In the genomic region with DNA sequence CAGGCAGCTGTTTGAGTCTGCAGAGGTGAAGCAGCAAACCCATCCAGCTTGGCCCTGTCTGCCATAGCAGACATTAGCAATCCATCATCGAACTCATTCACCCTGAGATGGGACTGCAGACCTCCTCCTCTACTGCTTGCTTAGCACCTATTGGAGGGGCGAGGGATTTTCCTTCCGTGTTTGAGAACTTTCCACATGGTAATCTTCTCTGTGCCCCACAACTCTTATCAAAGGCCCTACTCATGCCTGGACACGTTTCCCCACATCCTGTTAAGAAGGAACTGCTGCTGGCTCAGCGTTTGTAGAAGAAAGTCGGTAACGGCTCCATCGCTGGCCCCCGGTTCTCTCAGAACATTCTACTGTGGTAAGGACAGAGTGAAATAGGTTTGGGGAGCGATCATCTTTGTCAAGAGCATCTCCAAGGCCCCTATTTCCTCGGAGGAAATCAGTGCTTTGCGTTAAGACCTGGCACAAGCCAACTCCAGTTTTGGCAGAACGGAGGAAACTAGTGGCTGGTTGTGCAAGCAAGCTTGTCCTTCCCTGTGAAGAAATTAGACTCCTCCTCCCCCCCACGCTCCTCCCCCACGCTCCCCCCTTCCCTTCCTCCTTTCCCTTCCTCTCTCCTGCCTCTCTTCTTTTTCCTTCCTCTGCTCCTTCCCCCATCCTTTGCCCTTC, we compare ENCODE assay signal across 10 mouse cellular contexts. TPM values are rescaled to one million over a fixed set of nuclear protein-coding genes. Genes with fewer than 3 reads are reported as not detected.
DNase-seq lines count a peak whose midpoint lies in the region; ATAC-seq and TF ChIP-seq lines count a peak whose summit lies in the region.
"Had no signal": no experiment of that assay in that cellular context is flagged by ENCODE, and none has a peak within 500 bp of the region (broad histone marks: within the 10 kb centered on the region; RNA-seq: fewer than 3 reads in every experiment).

No protein-coding gene starts in this region.

- WGBS in lung, embryonic 16.5 days, result 29% methylated on average over 15 of the region's 15 CpGs
- 44% methylated on average over 15 of the region's 15 CpGs for WGBS in stomach, embryonic 14.5 days

- H3K4me3 ChIP-seq in gastrocnemius, adult 2 months, result peak overlapping the region; percentile 70
- H3K4me3 ChIP-seq in lung, embryonic 16.5 days (ENCODE audit: low read length), result peak overlapping the region; percentile 26
- H3K4me3 ChIP-seq in stomach, embryonic 14.5 days (ENCODE audit: low read depth, low read length), result no peak overlapping the region
- H3K4me3 ChIP-seq: midbrain, embryonic 12.5 days had no signal

- peak overlapping the region; percentile 91 for H3K27ac ChIP-seq in gastrocnemius, adult 2 months
- peak overlapping the region; percentile 95 for H3K27ac ChIP-seq in lung, embryonic 16.5 days (ENCODE audit: low read length)
- H3K27ac ChIP-seq in stomach, embryonic 14.5 days (ENCODE audit: low read length), result peak overlapping the region; percentile 87
- H3K27ac ChIP-seq: midbrain, embryonic 12.5 days had no signal

- H3K4me1 ChIP-seq in lung, embryonic 16.5 days (replicated peaks; ENCODE audit: control insufficient read depth, insufficient read depth, low read length), result peaks cover 14% of the 10 kb centered on the region
- H3K4me1 ChIP-seq in stomach, embryonic 14.5 days (ENCODE audit: control insufficient read depth, insufficient read depth, low read length), result peaks cover 7% of the 10 kb centered on the region; the same call in 1 of the 2 replicates
- H3K4me1 ChIP-seq: midbrain, embryonic 12.5 days had no signal

- ATAC-seq in inflammation-experienced regulatory T-cells, adult 6 months, result peak; percentile 81
- peak; percentile 80 for ATAC-seq in lung, embryonic 16.5 days (ENCODE audit: low read depth)
- peak; percentile 12; the same call in 1 of the 2 replicates for ATAC-seq in stomach, embryonic 14.5 days (ENCODE audit: insufficient number of reproducible peaks, insufficient read depth, low FRiP score, low read depth)

- H3K9me3 ChIP-seq in lung, embryonic 16.5 days (ENCODE audit: control insufficient read depth, low read length), result no peaks in the 10 kb centered on the region
- H3K9me3 ChIP-seq in stomach, embryonic 14.5 days (ENCODE audit: control insufficient read depth, low read depth, low read length), result no peaks in the 10 kb centered on the region
- H3K9me3 ChIP-seq: G1E; midbrain, embryonic 12.5 days had no signal

- peak overlapping the region; percentile 54 for H3K4me2 ChIP-seq in lung, embryonic 16.5 days (ENCODE audit: low read depth, low read length)
- peak overlapping the region; percentile 39 for H3K4me2 ChIP-seq in stomach, embryonic 14.5 days (replicated peaks; ENCODE audit: low read depth, low read length)
- H3K4me2 ChIP-seq: midbrain, embryonic 12.5 days had no signal

- intact Hi-C loops in gastrocnemius, adult 2 months (cut with DNase I), result no loop called here

- TF ChIP-seq CTCF in gastrocnemius, adult 2 months (IDR thresholded peaks at IDR 0.05), result no peak

- DNase-seq in adrenal gland, postnatal 10 days, result peak; percentile 63
- no peak for DNase-seq in adrenal gland, postnatal 25 days
- peak; percentile 88 for DNase-seq in ES-CJ7 (ENCODE audit: low read depth, low spot score)
- DNase-seq in gastrocnemius, adult 2 months, result peak; percentile 80
- no peak for DNase-seq in layer of hippocampus, adult 9-11 months

- H3K36me3 ChIP-seq in lung, embryonic 16.5 days (ENCODE audit: control insufficient read depth, insufficient read depth, low read length), result no peaks in the 10 kb centered on the region
- H3K36me3 ChIP-seq in stomach, embryonic 14.5 days (ENCODE audit: control insufficient read depth, insufficient read depth, low read length), result no peaks in the 10 kb centered on the region
- H3K36me3 ChIP-seq: G1E; midbrain, embryonic 12.5 days had no signal

- H3K27me3 ChIP-seq in lung, embryonic 16.5 days (ENCODE audit: control insufficient read depth, insufficient read depth, low read depth, low read length), result no peaks in the 10 kb centered on the region
- no peaks in the 10 kb centered on the region for H3K27me3 ChIP-seq in stomach, embryonic 14.5 days (ENCODE audit: control insufficient read depth, insufficient read depth, low read length)
- H3K27me3 ChIP-seq: midbrain, embryonic 12.5 days had no signal

- peak overlapping the region; percentile 52; the same call in 1 of the 2 replicates for H3K9ac ChIP-seq in lung, embryonic 16.5 days (ENCODE audit: low read length)
- no peak overlapping the region for H3K9ac ChIP-seq in stomach, embryonic 14.5 days (replicated peaks; ENCODE audit: low read depth, low read length)
- H3K9ac ChIP-seq: midbrain, embryonic 12.5 days had no signal

RNA-seq across cellular contexts. Expression of gene Ccdc63, which starts 4.9 kb away (rescaled TPM):
- total RNA-seq in adrenal gland, postnatal 10 days (2021), result not detected
- not detected in 2 replicates for total RNA-seq in adrenal gland, postnatal 25 days (2021)
- total RNA-seq in gastrocnemius, adult 2 months (2021), result not detected
- polyA plus RNA-seq in inflammation-experienced regulatory T-cells, adult 6 months (2017; shearing (Covaris generic)), result under 1 TPM in 2 of 3 experiments, not detected in 1; 0.26 to 0.63 TPM
- 0.04 TPM in 1 of 2 replicates, not detected in the other for polyA plus RNA-seq in lung, embryonic 16.5 days (2015; fragmentation: Nextera tagmentation; extraction: Ambion mirVana)
- polyA plus RNA-seq in stomach, embryonic 14.5 days (2014; fragmentation: Nextera tagmentation; extraction: Ambion mirVana), result not detected in 2 replicates
- polyA plus RNA-seq: G1E; midbrain, embryonic 12.5 days had no signal

RNA-seq across cellular contexts. Expression of gene Ppp1cc, which starts 12.6 kb away (rescaled TPM):
- total RNA-seq in adrenal gland, postnatal 10 days (2021), result 100 to 1,000 TPM; 149 to 173 TPM
- 182 and 186 TPM in 2 replicates for total RNA-seq in adrenal gland, postnatal 25 days (2021)
- total RNA-seq in gastrocnemius, adult 2 months (2021), result 100 to 1,000 TPM; 154 to 155 TPM
- polyA plus RNA-seq in inflammation-experienced regulatory T-cells, adult 6 months (2017; shearing (Covaris generic)), result 10 to 100 TPM; 57.8 to 90.1 (median 81.4) TPM
- 214 and 259 TPM in 2 replicates for polyA plus RNA-seq in lung, embryonic 16.5 days (2015; fragmentation: Nextera tagmentation; extraction: Ambion mirVana)
- polyA plus RNA-seq in stomach, embryonic 14.5 days (2014; fragmentation: Nextera tagmentation; extraction: Ambion mirVana), result 221 and 234 TPM in 2 replicates

RNA-seq across cellular contexts. Expression of gene Myl2, which starts 44.8 kb away (rescaled TPM):
- total RNA-seq in adrenal gland, postnatal 10 days (2021), result 100 to 1,000 TPM in 1 of 2 experiments, 10 to 100 TPM in 1; 25.5 to 182 TPM
- not detected in 2 replicates for total RNA-seq in adrenal gland, postnatal 25 days (2021)
- 1,000 to 10,000 TPM in 1 of 2 experiments, 100 to 1,000 TPM in 1; 776 to 2,566 TPM for total RNA-seq in gastrocnemius, adult 2 months (2021)
- polyA plus RNA-seq in inflammation-experienced regulatory T-cells, adult 6 months (2017; shearing (Covaris generic)), result under 1 TPM in 1 of 3 experiments, not detected in 2; 0.41 TPM
- 12.4 and 12.7 TPM in 2 replicates for polyA plus RNA-seq in lung, embryonic 16.5 days (2015; fragmentation: Nextera tagmentation; extraction: Ambion mirVana)
- polyA plus RNA-seq in stomach, embryonic 14.5 days (2014; fragmentation: Nextera tagmentation; extraction: Ambion mirVana), result 1.7 and 2.3 TPM in 2 replicates
- total RNA-seq: G1E had no signal
- polyA plus RNA-seq: G1E had no signal

Comparison
In these comparisons a context has a peak if more than half of its experiments do, and no peak if none do; other contexts are left out.
1. DNase-seq: peak in adrenal gland, postnatal 10 days (single experiment), ES-CJ7 (single experiment) and gastrocnemius, adult 2 months (single experiment); none in adrenal gland, postnatal 25 days (single experiment) and layer of hippocampus, adult 9-11 months (single experiment).
2. RNA of gene Myl2, which starts 44.8 kb away (total RNA-seq): 776 to 2,566 TPM in gastrocnemius, adult 2 months and 25.5 to 182 TPM in adrenal gland, postnatal 10 days; not detected in adrenal gland, postnatal 25 days; every median in the first group is over 10 times any median in the second.
3. ATAC-seq: peak in every context shown above with its lines; median percentile 81 in inflammation-experienced regulatory T-cells, adult 6 months; 80 in lung, embryonic 16.5 days; 12 in stomach, embryonic 14.5 days.
4. Peak in every context shown above with its lines, with median percentiles within 50 percentile points of each other: H3K27ac ChIP-seq.